Mouse (Mus musculus) heart, adult 11 months (tissue): ENCODE measurements around the gene 1700020N15Rik.
"Not testable (repeated sequence)": the region's sequence is repeated elsewhere in the genome, so short reads cannot be mapped to it uniquely, and the experiment has no call there.

Experiments
- DNase-seq: peaks from one replicate; pipeline ENCODE4 v3.0.0; 2022

1700020N15Rik gene

GRCm38 (mm10) chrX:69945000-69945399 lies at the start of gene 1700020N15Rik:
TSS of gene 1700020N15Rik (plus strand) at chrX:69945300.
- DNase-seq, result not testable (repeated sequence)

GRCm38 (mm10) chrX:69976790-69977579 lies 31.9 kb downstream of the 1700020N15Rik start:
- no peak for DNase-seq
